Mouse (Mus musculus): ENCODE results near the gene Olfr799. TPM values are rescaled to one million over a fixed set of nuclear protein-coding genes. Genes with fewer than 3 reads are reported as not detected.

The Olfr799 gene
- total and polyA plus RNA-seq, 3 experiments, result not detected

- no peaks in the 10 kb centered on the region for H3K36me3 ChIP-seq (replicated peaks in 1 of 2; ENCODE audit: control insufficient read depth in 1 of 2, insufficient read depth in 1 of 2, low read length in 1 of 2)
- no peaks in the 10 kb centered on the region for H3K9me3 ChIP-seq (replicated peaks; ENCODE audit: low read length)
- no peak overlapping the region for H3K9ac ChIP-seq (ENCODE audit: insufficient read depth, low read depth)
- no peak overlapping the region for H3K4me2 ChIP-seq (ENCODE audit: insufficient read depth, low read depth, poor library complexity, severe bottlenecking)
- no peak for TF ChIP-seq UBTF (IDR thresholded peaks at IDR 0.05; ENCODE audit: low read depth, low read length)
- peak; percentile 37 for TF ChIP-seq SMC3 (IDR thresholded peaks at IDR 0.05; ENCODE audit: low read depth, low read length)
- peak in 1 of 2 experiments; percentile 34; a peak in 2 of 4 replicates for TF ChIP-seq CTCF (conservative IDR thresholded peaks at IDR 0.05 in 1 of 2, IDR thresholded peaks at IDR 0.05 in 1 of 2; ENCODE audit: low read depth in 2 of 2, low read length in 2 of 2)
- TF ChIP-seq TCF12 (IDR thresholded peaks at IDR 0.05; ENCODE audit: low read depth, low read length), result no peak
- peak; percentile 15 for TF ChIP-seq RAD21 (IDR thresholded peaks at IDR 0.05; ENCODE audit: low read depth, low read length)
- dilution Hi-C loops (cut with MboI; ENCODE audit: extremely low pct_ligation_motif_present, extremely low pct_unique_long_range_greater_than_20kb, low sequenced_read_pairs) (no loop called here), in situ Hi-C loops (cut with MboI; ENCODE audit: low pct_ligation_motif_present, low pct_unique_long_range_greater_than_20kb, low sequenced_read_pairs) (no loop called here)
- DNase-seq (ENCODE audit: extremely low read depth), result no peak
- H3K27me3 ChIP-seq (replicated peaks), result no peaks in the 10 kb centered on the region
- H3K27ac ChIP-seq (ENCODE audit: insufficient read depth, low read depth), result no peak overlapping the region
- H3K4me1 ChIP-seq (ENCODE audit: control insufficient read depth in 1 of 2, insufficient read depth in 2 of 2), result no peaks in the 10 kb centered on the region
- no peaks in the 10 kb centered on the region for H3K79me2 ChIP-seq (replicated peaks; ENCODE audit: control insufficient read depth, extremely low read depth, insufficient read depth, poor library complexity, severe bottlenecking)
- no peak overlapping the region for H3K4me3 ChIP-seq (replicated peaks in 1 of 3; ENCODE audit: low read depth in 2 of 3, low read length in 2 of 3, poor library complexity in 1 of 3)
Observed at GRCm38 (mm10) chr10:129621724-129622123, 15.6 kb upstream of the Olfr799 start.

- dilution Hi-C loops (cut with MboI; ENCODE audit: extremely low pct_ligation_motif_present, extremely low pct_unique_long_range_greater_than_20kb, low sequenced_read_pairs) (no loop called here), in situ Hi-C loops (cut with MboI; ENCODE audit: low pct_ligation_motif_present, low pct_unique_long_range_greater_than_20kb, low sequenced_read_pairs) (no loop called here)
- no peaks in the 10 kb centered on the region for H3K79me2 ChIP-seq (replicated peaks; ENCODE audit: control insufficient read depth, extremely low read depth, insufficient read depth, poor library complexity, severe bottlenecking)
- H3K4me2 ChIP-seq (ENCODE audit: insufficient read depth, low read depth, poor library complexity, severe bottlenecking), result no peak overlapping the region
- no peak overlapping the region for H3K4me3 ChIP-seq (replicated peaks in 1 of 3; ENCODE audit: low read depth in 2 of 3, low read length in 2 of 3, poor library complexity in 1 of 3)
- no peak overlapping the region for H3K27ac ChIP-seq (ENCODE audit: insufficient read depth, low read depth)
- no peaks in the 10 kb centered on the region for H3K4me1 ChIP-seq (ENCODE audit: control insufficient read depth in 1 of 2, insufficient read depth in 2 of 2)
- H3K9me3 ChIP-seq (replicated peaks; ENCODE audit: low read length), result no peaks in the 10 kb centered on the region
- TF ChIP-seq USF1 (IDR thresholded peaks at IDR 0.05; ENCODE audit: low read depth, low read length), result no peak
- TF ChIP-seq ZMIZ1 (IDR thresholded peaks at IDR 0.05; ENCODE audit: low read depth, low read length), result no peak
- TF ChIP-seq JUND (conservative IDR thresholded peaks at IDR 0.05; ENCODE audit: low read depth, low read length), result no peak
- no peak for TF ChIP-seq JUN (IDR thresholded peaks at IDR 0.05; ENCODE audit: insufficient read depth, low read depth, low read length)
- TF ChIP-seq PAX5 (IDR thresholded peaks at IDR 0.05; ENCODE audit: low read length), result no peak
- TF ChIP-seq MXI1 (IDR thresholded peaks at IDR 0.05; ENCODE audit: low read depth, low read length), result no peak
- TF ChIP-seq ZKSCAN1 (IDR thresholded peaks at IDR 0.05; ENCODE audit: borderline replicate concordance, low read depth, low read length), result no peak
- no peak for TF ChIP-seq KAT2A (IDR thresholded peaks at IDR 0.05; ENCODE audit: insufficient replicate concordance, low read length)
- no peak for TF ChIP-seq POLR2AphosphoS2 (IDR thresholded peaks at IDR 0.05; ENCODE audit: low read depth, low read length)
- TF ChIP-seq NELFE (IDR thresholded peaks at IDR 0.05; ENCODE audit: low read depth, low read length), result no peak
- no peak for TF ChIP-seq EP300 (IDR thresholded peaks at IDR 0.05; ENCODE audit: low read length)
- TF ChIP-seq CTCF (conservative IDR thresholded peaks at IDR 0.05 in 1 of 2, IDR thresholded peaks at IDR 0.05 in 1 of 2; ENCODE audit: low read depth in 2 of 2, low read length in 2 of 2), result no peak
- TF ChIP-seq BHLHE40 (IDR thresholded peaks at IDR 0.05; ENCODE audit: low read depth, low read length), result no peak
- no peak for TF ChIP-seq RAD21 (IDR thresholded peaks at IDR 0.05; ENCODE audit: low read depth, low read length)
- TF ChIP-seq TBP (conservative IDR thresholded peaks at IDR 0.05; ENCODE audit: low read depth, low read length), result no peak
- TF ChIP-seq E2F4 (IDR thresholded peaks at IDR 0.05; ENCODE audit: insufficient replicate concordance, low read depth, low read length), result no peak
- no peak for TF ChIP-seq TCF12 (IDR thresholded peaks at IDR 0.05; ENCODE audit: low read depth, low read length)
- TF ChIP-seq ELF1 (IDR thresholded peaks at IDR 0.05; ENCODE audit: low read depth, low read length), result no peak
- no peak overlapping the region for H3K9ac ChIP-seq (ENCODE audit: insufficient read depth, low read depth)
- H3K27me3 ChIP-seq (replicated peaks), result no peaks in the 10 kb centered on the region
- DNase-seq (ENCODE audit: extremely low read depth), result no peak
- no peaks in the 10 kb centered on the region for H3K36me3 ChIP-seq (replicated peaks in 1 of 2; ENCODE audit: control insufficient read depth in 1 of 2, insufficient read depth in 1 of 2, low read length in 1 of 2)
Observed at GRCm38 (mm10) chr10:129623251-129623650, 14.0 kb upstream of the Olfr799 start.
